27 mouse cellular contexts compared by ENCODE assay signal in the genomic region with DNA sequence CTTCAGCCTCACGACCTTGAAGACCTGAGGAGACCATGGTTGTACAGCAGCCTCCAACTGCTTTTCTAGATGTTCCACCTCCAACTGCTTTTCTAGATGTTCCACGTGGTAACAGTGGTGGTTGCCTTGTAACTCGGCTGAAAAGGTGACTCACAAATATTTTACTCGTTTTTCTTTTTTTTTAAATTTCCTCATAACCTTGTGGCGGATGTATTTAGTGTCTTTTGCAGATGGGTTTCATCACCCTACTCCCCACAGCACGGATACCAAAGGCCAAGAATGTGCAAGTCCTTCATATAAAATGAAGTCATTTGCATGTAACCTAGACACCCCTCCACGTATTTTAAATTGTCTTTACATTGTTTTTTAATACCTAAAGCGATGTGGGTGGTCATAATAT. TPM values are rescaled to one million over a fixed set of nuclear protein-coding genes. Genes with fewer than 3 reads are reported as not detected.
"Had no signal": no experiment of that assay in that cellular context is flagged by ENCODE, and none has a peak within 500 bp of the region (broad histone marks: within the 10 kb centered on the region; RNA-seq: fewer than 3 reads in every experiment).

No protein-coding gene starts in this region.

- H3K4me1 ChIP-seq: stomach, embryonic 15.5 days had no signal

- H3K36me3 ChIP-seq: limb, embryonic 13.5 days; liver, embryonic 13.5 days; midbrain, embryonic 12.5 days; midbrain, embryonic 15.5 days; neural tube, embryonic 13.5 days; stomach, embryonic 15.5 days had no signal

- H3K9me3 ChIP-seq: liver, embryonic 13.5 days; midbrain, embryonic 12.5 days; midbrain, embryonic 15.5 days; neural tube, embryonic 13.5 days; stomach, embryonic 15.5 days had no signal

- H3K4me3 ChIP-seq: limb, embryonic 13.5 days; liver, embryonic 13.5 days; midbrain, embryonic 12.5 days; midbrain, embryonic 15.5 days; neural tube, embryonic 13.5 days; stomach, embryonic 15.5 days had no signal

- DNase-seq: kidney, adult 18-20 months; kidney, adult 9 months; kidney, postnatal 14 days; kidney, postnatal 4 days; left cerebral cortex, postnatal 4 days; liver, embryonic 13.5 days; lung, adult 2 months; lung, postnatal 14 days; lung, postnatal 4 days; retina, postnatal 1 day; right cerebral cortex, postnatal 25 days; spleen, adult 18-20 months; thymus, adult 2 months; thymus, postnatal 14 days; thymus, postnatal 4 days had no signal

- ATAC-seq: intestine, embryonic 16.5 days; midbrain, embryonic 15.5 days had no signal

- H3K27me3 ChIP-seq: limb, embryonic 13.5 days; midbrain, embryonic 12.5 days; midbrain, embryonic 15.5 days; neural tube, embryonic 13.5 days; stomach, embryonic 15.5 days had no signal

- H3K27ac ChIP-seq: limb, embryonic 13.5 days; liver, embryonic 13.5 days; midbrain, embryonic 12.5 days; midbrain, embryonic 15.5 days; neural tube, embryonic 13.5 days; stomach, embryonic 15.5 days had no signal

RNA-seq across cellular contexts. Expression of a gene that starts 41.3 kb away (rescaled TPM):
- total RNA-seq: layer of hippocampus, postnatal 14 days; liver, adult 2 months; megakaryocyte, adult 5-6 weeks; neutrophil, adult 5-6 weeks had no signal
- polyA plus RNA-seq: intestine, embryonic 16.5 days; liver, adult 2 months; liver, embryonic 13.5 days; liver, embryonic 16.5 days; lung, adult 2 months; lung, embryonic 16.5 days; midbrain, embryonic 12.5 days; stomach, embryonic 15.5 days; thymus, adult 2 months had no signal
